Mouse (Mus musculus): ENCODE results near the gene Arpp19. TPM values are rescaled to one million over a fixed set of nuclear protein-coding genes. Genes with fewer than 3 reads are reported as not detected.
A peak's percentile ranks its signal among the peaks of the same experiment; 100 is the strongest.

Arpp19 gene
- total and polyA plus RNA-seq, 2 experiments from 2014 or later, result 24.3 to 229 TPM

- DNase-seq (ENCODE audit: low spot score) (no peak), ATAC-seq (ENCODE audit: insufficient read depth, low read depth) (no peak)
- TF ChIP-seq EP300 (IDR thresholded peaks at IDR 0.05; ENCODE audit: low read depth) (no peak), CTCF (IDR thresholded peaks at IDR 0.05; ENCODE audit: low read depth) (no peak)
- Histone ChIP-seq H3K9me3 (replicated peaks; ENCODE audit: control insufficient read depth, low read length) (no peaks in the 10 kb centered on the region), H3K27ac (ENCODE audit: low read depth) (no peak overlapping the region), H3K4me1 (ENCODE audit: control insufficient read depth, insufficient read depth) (no peaks in the 10 kb centered on the region), H3K36me3 (replicated peaks; ENCODE audit: control insufficient read depth, insufficient read depth, low read length) (peaks cover 4% of the 10 kb centered on the region), H3K27me3 (ENCODE audit: control insufficient read depth, insufficient read depth, low read length) (no peaks in the 10 kb centered on the region), H3K9ac (replicated peaks; ENCODE audit: low read depth, low read length) (no peak overlapping the region), H3K4me3 (ENCODE audit: low read depth, low read length) (no peak overlapping the region), H3K4me2 (ENCODE audit: low read depth, low read length) (no peak overlapping the region)
- WGBS, result 52% methylated on average over 4 of the region's 4 CpGs
Observed at GRCm38 (mm10) chr9:75051841-75052240, 14.4 kb downstream of the Arpp19 start.

DNA sequence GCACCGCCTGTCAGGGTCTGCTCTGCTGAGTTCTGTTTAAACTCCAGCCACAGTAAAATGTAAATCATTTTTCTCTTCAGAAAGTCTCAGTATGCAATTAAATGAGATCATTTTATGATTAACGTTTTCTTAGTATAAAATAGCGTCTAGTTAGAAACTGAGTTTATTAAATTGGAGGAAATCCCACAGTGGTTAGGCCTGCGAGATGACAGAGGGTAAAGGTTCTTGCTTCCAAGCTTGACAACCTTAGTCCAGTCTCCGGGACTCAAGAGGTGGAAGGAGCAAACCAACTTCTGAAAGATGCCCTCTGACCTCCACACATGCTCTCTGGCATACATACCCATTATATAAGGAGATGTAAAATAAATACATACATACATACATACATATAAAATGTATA, 17.6 kb downstream of the Arpp19 start:
- whole genome bisulfite sequencing, result 91% methylated on average over 5 of the region's 5 CpGs
- Histone ChIP-seq H3K9ac (replicated peaks; ENCODE audit: low read depth, low read length) (no peak overlapping the region), H3K4me3 (ENCODE audit: low read depth, low read length) (no peak overlapping the region), H3K9me3 (replicated peaks; ENCODE audit: control insufficient read depth, low read length) (no peaks in the 10 kb centered on the region), H3K4me1 (ENCODE audit: control insufficient read depth, insufficient read depth) (no peaks in the 10 kb centered on the region), H3K4me2 (ENCODE audit: low read depth, low read length) (no peak overlapping the region), H3K27ac (ENCODE audit: low read depth) (no peak overlapping the region), H3K36me3 (replicated peaks; ENCODE audit: control insufficient read depth, insufficient read depth, low read length) (peaks cover 23% of the 10 kb centered on the region), H3K27me3 (ENCODE audit: control insufficient read depth, insufficient read depth, low read length) (no peaks in the 10 kb centered on the region)
- DNase-seq (ENCODE audit: low spot score) (no peak), ATAC-seq (ENCODE audit: insufficient read depth, low read depth) (no peak)
- no peak for TF ChIP-seq EP300 (IDR thresholded peaks at IDR 0.05; ENCODE audit: low read depth)
- no peak for TF ChIP-seq CTCF (IDR thresholded peaks at IDR 0.05; ENCODE audit: low read depth)

GRCm38 (mm10) chr9:75064678-75065331, 27.4 kb downstream of the Arpp19 start:
- no peak for DNase-seq (ENCODE audit: low spot score)
- H3K9me3 ChIP-seq (replicated peaks; ENCODE audit: control insufficient read depth, low read length), result no peaks in the 10 kb centered on the region
- no peaks in the 10 kb centered on the region for H3K27me3 ChIP-seq (ENCODE audit: control insufficient read depth, insufficient read depth, low read length)
- H3K9ac ChIP-seq (replicated peaks; ENCODE audit: low read depth, low read length), result no peak overlapping the region
- no peak for ATAC-seq (ENCODE audit: insufficient read depth, low read depth)
- WGBS, result 61% methylated on average over 9 of the region's 9 CpGs
- H3K4me3 ChIP-seq (ENCODE audit: low read depth, low read length), result no peak overlapping the region
- H3K4me1 ChIP-seq (ENCODE audit: control insufficient read depth, insufficient read depth), result no peaks in the 10 kb centered on the region
- TF ChIP-seq EP300 (IDR thresholded peaks at IDR 0.05; ENCODE audit: low read depth) (no peak), CTCF (IDR thresholded peaks at IDR 0.05; ENCODE audit: low read depth) (no peak)
- H3K27ac ChIP-seq (ENCODE audit: low read depth), result no peak overlapping the region
- H3K4me2 ChIP-seq (ENCODE audit: low read depth, low read length), result no peak overlapping the region
- peaks cover under 1% of the 10 kb centered on the region; the same call in 1 of the 2 replicates for H3K36me3 ChIP-seq (replicated peaks; ENCODE audit: control insufficient read depth, insufficient read depth, low read length)

GRCm38 (mm10) chr9:75070457-75071028, 33.1 kb downstream of the Arpp19 start, which contains the start of gene Myo5a:
Gene Myo5a, plus strand, starts transcription at chr9:75071015.
- H3K27me3 ChIP-seq (ENCODE audit: control insufficient read depth, insufficient read depth, low read length), result no peaks in the 10 kb centered on the region
- H3K27ac ChIP-seq (ENCODE audit: low read depth), result peak within 1 kb of the TSS; percentile 28
- peak within 1 kb of the TSS; percentile 95 for H3K4me2 ChIP-seq (ENCODE audit: low read depth, low read length)
- DNase-seq (ENCODE audit: low spot score) (no peak), ATAC-seq (ENCODE audit: insufficient read depth, low read depth) (no peak)
- H3K9ac ChIP-seq (replicated peaks; ENCODE audit: low read depth, low read length), result peak within 1 kb of the TSS; percentile 66
- H3K9me3 ChIP-seq (replicated peaks; ENCODE audit: control insufficient read depth, low read length), result no peaks in the 10 kb centered on the region
- WGBS, result 23% methylated on average over 23 of the region's 23 CpGs
- no peaks in the 10 kb centered on the region for H3K4me1 ChIP-seq (ENCODE audit: control insufficient read depth, insufficient read depth)
- no peaks in the 10 kb centered on the region for H3K36me3 ChIP-seq (replicated peaks; ENCODE audit: control insufficient read depth, insufficient read depth, low read length)
- peak within 1 kb of the TSS; percentile 77 for H3K4me3 ChIP-seq (ENCODE audit: low read depth, low read length)
- no peak for TF ChIP-seq CTCF (IDR thresholded peaks at IDR 0.05; ENCODE audit: low read depth)
- TF ChIP-seq EP300 (IDR thresholded peaks at IDR 0.05; ENCODE audit: low read depth), result no peak

DNA sequence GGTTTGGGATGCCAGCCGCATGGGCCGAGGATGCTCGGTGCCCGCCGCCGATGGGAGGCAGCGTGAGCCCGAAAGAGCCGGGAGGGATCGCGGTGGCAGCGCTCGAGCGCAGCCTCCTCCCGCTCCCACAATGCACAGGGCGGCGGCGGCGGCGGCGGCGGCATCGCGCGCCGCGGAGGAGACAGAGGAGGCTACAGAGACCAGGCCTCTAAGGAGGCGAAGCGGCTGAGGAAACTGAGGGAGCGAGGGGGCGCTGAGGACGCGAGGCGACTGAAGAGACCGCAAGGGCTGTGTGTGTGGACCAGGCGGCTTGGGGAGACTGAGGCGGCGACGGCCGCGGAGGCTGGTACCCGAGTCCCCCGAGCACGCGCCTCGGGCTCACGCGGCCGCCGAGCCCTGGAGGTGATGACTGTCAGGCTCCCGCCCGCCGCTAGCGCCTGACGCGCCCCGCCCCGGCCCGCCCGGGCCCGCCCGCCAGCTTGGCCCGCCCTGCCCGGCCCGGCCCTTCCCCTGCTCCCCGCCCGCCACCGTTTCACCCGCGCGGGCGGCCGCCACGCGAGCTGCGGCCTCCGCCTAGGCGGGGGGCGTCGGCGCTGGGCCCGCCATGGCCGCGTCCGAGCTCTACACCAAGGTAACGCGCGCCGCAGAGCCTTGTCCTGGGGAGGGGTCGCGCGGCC, 33.8 kb downstream of the Arpp19 start:
- Histone ChIP-seq H3K4me3 (ENCODE audit: low read depth, low read length) (peak overlapping the region; percentile 77), H3K4me2 (ENCODE audit: low read depth, low read length) (peak overlapping the region; percentile 95), H3K36me3 (replicated peaks; ENCODE audit: control insufficient read depth, insufficient read depth, low read length) (no peaks in the 10 kb centered on the region), H3K9me3 (replicated peaks; ENCODE audit: control insufficient read depth, low read length) (no peaks in the 10 kb centered on the region), H3K27ac (ENCODE audit: low read depth) (peak overlapping the region; percentile 28), H3K9ac (replicated peaks; ENCODE audit: low read depth, low read length) (peak overlapping the region; percentile 66), H3K27me3 (ENCODE audit: control insufficient read depth, insufficient read depth, low read length) (no peaks in the 10 kb centered on the region), H3K4me1 (ENCODE audit: control insufficient read depth, insufficient read depth) (no peaks in the 10 kb centered on the region)
- TF ChIP-seq CTCF (IDR thresholded peaks at IDR 0.05; ENCODE audit: low read depth), result peak; percentile 40; the same call in 1 of the 2 replicates
- TF ChIP-seq EP300 (IDR thresholded peaks at IDR 0.05; ENCODE audit: low read depth), result no peak
- WGBS, result under 1% methylated on average over 56 of the region's 92 CpGs
- DNase-seq (ENCODE audit: low spot score), result peak; percentile 56
- peak; percentile 93 for ATAC-seq (ENCODE audit: insufficient read depth, low read depth)
